Mouse (Mus musculus) cerebellum, postnatal 25 days (tissue): ENCODE results near the gene A3galt2.

ENCODE experiments used
- DNase-seq, 2 experiments: peaks; one replicate each; pipeline ENCODE4 v3.0.0; 2021; ENCODE audit warnings: mixed read lengths in 2 of 2

A3galt2 gene

GRCm38 (mm10) chr4:128801675-128802465 is 46.7 kb downstream of the A3galt2 start:
- DNase-seq, result no peak

GRCm38 (mm10) chr4:128803569-128803968 is 48.4 kb downstream of the A3galt2 start:
- no peak for DNase-seq

GRCm38 (mm10) chr4:128804426-128805149 is 49.4 kb downstream of the A3galt2 start:
- DNase-seq, result peak in 1 of 2 experiments; percentile 42

GRCm38 (mm10) chr4:128805150-128806042 is 50.2 kb downstream of the A3galt2 start:
- DNase-seq, result peak; percentile 70 to 74

GRCm38 (mm10) chr4:128806043-128806826 is 51.1 kb downstream of the A3galt2 start, which contains the start of gene Zfp362:
TSS of gene Zfp362 (minus strand) at chr4:128806045.
- DNase-seq, result peak; percentile 69 to 74

GRCm38 (mm10) chr4:128806827-128807179 is 51.6 kb downstream of the A3galt2 start:
- peak; percentile 63 to 76 for DNase-seq

- DNase-seq, result peak; percentile 77 to 84
Observed at GRCm38 (mm10) chr4:128811382-128812056, 56.4 kb downstream of the A3galt2 start.

- DNase-seq, result no peak
Observed at GRCm38 (mm10) chr4:128817011-128817410, 61.8 kb downstream of the A3galt2 start.
